Mouse (Mus musculus) right cerebral cortex, adult 18-20 months (tissue): Measurements from ENCODE around the gene Gm14419.
"Not testable (repeated sequence)": the region's sequence is repeated elsewhere in the genome, so short reads cannot be mapped to it uniquely, and the experiment has no call there.

Source experiments
- DNase-seq: peaks from one replicate; pipeline ENCODE4 v3.0.0; 2022; ENCODE audit warnings: mixed read lengths

Gene Gm14419

GRCm38 (mm10) chr2:177000656-177001055, at the start of gene Gm14419:
Gene Gm14419, plus strand, starts transcription at chr2:177000956.
- not testable (repeated sequence) for DNase-seq
